Mouse (Mus musculus): ENCODE results near the gene Pabpn1l.
"Not testable (repeated sequence)": the region's sequence is repeated elsewhere in the genome, so short reads cannot be mapped to it uniquely, and the experiment has no call there.

Gene Pabpn1l

GRCm38 (mm10) chr8:122577116-122577515, 45.4 kb downstream of the Pabpn1l start:
- CTCF ChIA-PET, result no interaction called here

GRCm38 (mm10) chr8:122576648-122577022, 45.9 kb downstream of the Pabpn1l start, which contains the start of gene Aprt:
Aprt (minus strand) TSS chr8:122576909.
- CTCF ChIA-PET, result no interaction called here

- CTCF ChIA-PET, result no interaction called here
These were observed 46.5 kb downstream of the Pabpn1l start for GRCm38 (mm10) chr8:122575735-122576647.

GRCm38 (mm10) chr8:122575286-122575685, 47.3 kb downstream of the Pabpn1l start:
- CTCF ChIA-PET, result no interaction called here

GRCm38 (mm10) chr8:122574667-122575251, 47.8 kb downstream of the Pabpn1l start:
- CTCF ChIA-PET, result no interaction called here

- CTCF ChIA-PET, result no interaction called here
These were observed 48.3 kb downstream of the Pabpn1l start for GRCm38 (mm10) chr8:122574264-122574663.

- CTCF ChIA-PET, result no interaction called here
These were observed 49.0 kb downstream of the Pabpn1l start for GRCm38 (mm10) chr8:122573577-122573976.

- CTCF ChIA-PET, result not testable (repeated sequence)
These were observed 49.4 kb downstream of the Pabpn1l start for GRCm38 (mm10) chr8:122573176-122573575.

- CTCF ChIA-PET, result no interaction called here
These were observed 49.8 kb downstream of the Pabpn1l start for GRCm38 (mm10) chr8:122572751-122573150.

- CTCF ChIA-PET, result no interaction called here
These were observed 50.7 kb downstream of the Pabpn1l start for GRCm38 (mm10) chr8:122571750-122572267.

GRCm38 (mm10) chr8:122571153-122571552, 51.4 kb downstream of the Pabpn1l start:
- CTCF ChIA-PET, result no interaction called here

- CTCF ChIA-PET, result no interaction called here
These were observed 52.5 kb downstream of the Pabpn1l start for GRCm38 (mm10) chr8:122569996-122570395.

Measured in spleen, embryonic (tissue).